Mouse (Mus musculus) embryonic facial prominence, embryonic 14.5 days (tissue): Measurements from ENCODE around the gene Higd1a. TPM values are rescaled to one million over a fixed set of nuclear protein-coding genes. Genes with fewer than 3 reads are reported as not detected.
A peak's percentile ranks its signal among the peaks of the same experiment; 100 is the strongest.

Experiments used
- ATAC-seq: fragments of 200-750 bp; cut with Nextera tagmentation; 2 replicates; pipeline ENCODE4 v1.8.0; 2017; ENCODE audit warnings: low read depth, moderate number of reproducible peaks, moderate TSS enrichment
- DNase-seq: peaks from one replicate; pipeline ENCODE4 v3.0.0-alpha.2; 2015; ENCODE audit warnings: low spot score
- H3K27ac ChIP-seq: fragments of 300-500 bp; sonication (generic); replicated peaks from 2 replicates; pipeline ENCODE4 v1.5.1; 2014; ENCODE audit warnings: low read depth, mild to moderate bottlenecking, low read length, moderate library complexity
- H3K27me3 ChIP-seq: fragments of 300-500 bp; sonication (generic); replicated peaks from 2 replicates; pipeline ENCODE4 v1.6.1; 2014; ENCODE audit warnings: low read length; ENCODE audit not compliant: control insufficient read depth, insufficient read depth
- H3K36me3 ChIP-seq: fragments of 300-500 bp; sonication (generic); 2 replicates; pipeline ENCODE4 v1.6.1; 2014; ENCODE audit warnings: low read length, mixed read lengths; ENCODE audit not compliant: control insufficient read depth, insufficient read depth
- H3K4me1 ChIP-seq: fragments of 300-500 bp; sonication (generic); 2 replicates; pipeline ENCODE4 v1.6.1; 2014; ENCODE audit warnings: antibody characterized with exemption, low read length; ENCODE audit not compliant: control insufficient read depth, insufficient read depth
- H3K4me2 ChIP-seq: fragments of 300-500 bp; sonication (generic); 2 replicates; pipeline ENCODE4 v1.6.1; 2014; ENCODE audit warnings: low read depth, mild to moderate bottlenecking, low read length, moderate library complexity, mixed read lengths
- H3K4me3 ChIP-seq: fragments of 300-500 bp; sonication (generic); 2 replicates; pipeline ENCODE4 v1.5.1; 2014; ENCODE audit warnings: low read depth, mild to moderate bottlenecking, low read length
- H3K9ac ChIP-seq: fragments of 300-500 bp; sonication (generic); 2 replicates; pipeline ENCODE4 v1.6.1; 2014; ENCODE audit warnings: low read depth, mild to moderate bottlenecking, low read length, moderate library complexity, mixed read lengths
- H3K9me3 ChIP-seq: fragments of 300-500 bp; sonication (generic); 2 replicates; pipeline ENCODE4 v1.6.1; 2016; ENCODE audit warnings: low read length; ENCODE audit not compliant: control insufficient read depth
- WGBS: fragments of 180-500 bp; shearing (Covaris S2); extraction: QIAGEN DNeasy Blood & Tissue Kit; methylation state at CpG from one replicate; pipeline ENCODE4 v1.1.7; 2014; 5-methylcytosine and 5-hydroxymethylcytosine counted together
- polyA plus RNA-seq: library from polyadenylated mRNA; unstranded; fragments of >200 nt; fragmentation: Nextera tagmentation; extraction: Ambion mirVana; gene quantifications from 2 replicates; pipeline ENCODE4 v1.2.1, GENCODE M21; 2014

Higd1a gene
- polyA plus RNA-seq, 1 experiment from 2014 or later = 192 TPM

DNA sequence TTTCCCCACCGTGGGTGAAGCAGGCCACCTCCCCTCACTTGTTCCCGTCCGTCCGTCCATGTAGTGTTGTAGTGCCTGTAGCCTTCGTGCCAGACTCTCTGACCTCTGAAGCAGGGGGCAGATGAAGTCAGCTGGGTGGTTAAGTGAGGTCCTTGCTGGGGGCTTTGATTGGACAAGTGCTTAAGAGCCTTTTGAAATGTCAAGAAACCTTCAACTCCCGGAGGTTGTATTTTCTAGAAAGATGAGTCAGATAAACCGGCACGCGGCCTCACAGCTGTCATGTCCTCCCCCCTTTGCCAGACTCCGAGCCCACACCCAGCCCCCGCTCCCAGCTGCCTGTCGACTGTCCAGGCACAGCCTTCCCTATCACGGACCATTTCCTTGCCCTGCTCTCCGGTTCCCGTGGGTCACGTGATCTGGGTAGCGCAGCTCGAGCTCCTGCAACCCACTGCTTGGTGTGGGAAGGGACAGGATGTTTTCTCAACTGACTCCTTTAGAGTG, 32.3 kb upstream of the Higd1a start:
- Histone ChIP-seq H3K4me3 (no peak overlapping the region), H3K4me1 (peaks cover 6% of the 10 kb centered on the region), H3K9ac (no peak overlapping the region), H3K27ac (no peak overlapping the region), H3K4me2 (peak overlapping the region; percentile 42), H3K27me3 (no peaks in the 10 kb centered on the region), H3K9me3 (no peaks in the 10 kb centered on the region), H3K36me3 (no peaks in the 10 kb centered on the region)
- WGBS = 22% methylated on average over 18 of the region's 18 CpGs
- ATAC-seq (peak; percentile 74; the same call in 1 of the 2 replicates), DNase-seq (peak; percentile 60)

DNA sequence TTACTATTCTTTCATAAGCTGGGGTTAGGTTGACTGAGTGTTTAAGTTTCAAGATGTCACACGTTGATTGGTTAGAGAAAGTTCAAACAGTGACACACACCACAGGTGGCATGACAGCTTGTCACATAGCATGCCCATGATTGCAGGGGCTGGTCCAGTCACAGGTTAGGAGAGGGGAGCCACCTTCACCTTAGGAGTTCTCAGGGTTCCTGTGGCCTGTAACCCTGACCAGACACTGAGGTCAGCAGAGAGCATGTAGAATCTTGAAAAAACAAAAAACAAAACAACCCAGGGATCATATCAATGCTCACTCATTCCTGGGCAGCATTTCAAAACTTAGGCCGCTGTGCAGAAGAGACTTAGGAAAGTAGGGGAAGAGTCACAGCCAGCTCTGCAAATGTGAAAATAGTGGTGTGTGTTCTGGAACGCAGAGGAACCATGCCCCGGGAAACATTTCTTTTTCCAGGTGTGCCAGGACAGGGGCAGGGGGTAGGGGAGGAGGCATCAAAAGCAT, 31.8 kb upstream of the Higd1a start:
- Histone ChIP-seq H3K27me3 (no peaks in the 10 kb centered on the region), H3K9ac (no peak overlapping the region), H3K4me1 (peaks cover 6% of the 10 kb centered on the region), H3K27ac (no peak overlapping the region), H3K36me3 (no peaks in the 10 kb centered on the region), H3K4me2 (peak overlapping the region; percentile 42; the same call in 1 of the 2 replicates), H3K9me3 (no peaks in the 10 kb centered on the region), H3K4me3 (no peak overlapping the region)
- DNase-seq (no peak), ATAC-seq (no peak)
- 57% methylated on average over 4 of the region's 4 CpGs for WGBS

DNA sequence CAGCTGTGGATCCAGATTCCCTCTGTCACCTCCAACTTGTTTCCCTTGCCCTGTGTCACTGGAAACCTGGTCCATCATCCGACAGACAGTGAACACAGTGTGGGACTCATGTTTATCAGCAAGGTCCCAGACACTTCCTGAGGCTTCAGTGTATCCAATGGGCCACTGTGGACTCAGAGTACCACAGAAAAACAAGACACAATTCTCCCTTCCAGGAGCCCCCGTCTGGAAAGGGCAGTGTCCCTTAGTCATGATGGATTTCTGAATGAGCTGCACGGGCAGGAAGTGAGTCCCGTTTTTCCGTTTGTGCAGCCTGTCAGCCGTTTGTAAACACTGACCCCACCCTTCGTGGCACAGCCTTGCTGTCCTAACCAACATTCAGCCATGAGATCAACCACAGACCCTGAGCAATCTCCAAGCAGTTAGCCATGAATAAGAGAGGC, 23.9 kb upstream of the Higd1a start:
- Histone ChIP-seq H3K4me2 (no peak overlapping the region), H3K4me3 (no peak overlapping the region), H3K27me3 (no peaks in the 10 kb centered on the region), H3K9me3 (no peaks in the 10 kb centered on the region), H3K9ac (no peak overlapping the region), H3K27ac (no peak overlapping the region), H3K36me3 (no peaks in the 10 kb centered on the region), H3K4me1 (peaks cover 3% of the 10 kb centered on the region; the same call in 1 of the 2 replicates)
- DNase-seq = no peak
- no peak for ATAC-seq
- WGBS = 55% methylated on average over 7 of the region's 7 CpGs

DNA sequence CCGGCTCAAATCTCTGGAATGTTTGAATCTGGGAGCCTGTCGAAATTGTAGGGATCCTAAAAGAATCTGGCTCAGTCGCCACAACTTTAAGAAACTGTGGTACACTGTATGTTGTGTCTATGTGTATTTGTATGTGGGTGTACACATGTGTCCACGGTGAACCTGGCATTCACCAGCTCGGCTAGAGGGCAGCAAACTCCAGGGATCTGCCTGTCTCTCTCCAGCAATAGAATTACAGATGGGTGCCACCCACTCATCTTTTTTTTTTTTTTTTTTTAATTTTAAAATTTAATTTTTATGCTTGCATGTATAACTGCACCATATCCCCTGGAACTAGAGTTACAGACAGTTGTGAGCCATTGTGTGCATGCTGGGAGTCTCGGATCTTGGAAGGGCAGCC, 23.1 kb upstream of the Higd1a start:
- 60% methylated on average over 6 of the region's 6 CpGs for WGBS
- no peak overlapping the region for H3K4me3 ChIP-seq
- no peak for ATAC-seq
- H3K27me3 ChIP-seq = no peaks in the 10 kb centered on the region
- no peak overlapping the region for H3K4me2 ChIP-seq
- no peak for DNase-seq
- no peak overlapping the region for H3K27ac ChIP-seq
- no peaks in the 10 kb centered on the region for H3K36me3 ChIP-seq
- no peaks in the 10 kb centered on the region for H3K9me3 ChIP-seq
- no peak overlapping the region for H3K9ac ChIP-seq
- peaks cover 3% of the 10 kb centered on the region; the same call in 1 of the 2 replicates for H3K4me1 ChIP-seq

DNA sequence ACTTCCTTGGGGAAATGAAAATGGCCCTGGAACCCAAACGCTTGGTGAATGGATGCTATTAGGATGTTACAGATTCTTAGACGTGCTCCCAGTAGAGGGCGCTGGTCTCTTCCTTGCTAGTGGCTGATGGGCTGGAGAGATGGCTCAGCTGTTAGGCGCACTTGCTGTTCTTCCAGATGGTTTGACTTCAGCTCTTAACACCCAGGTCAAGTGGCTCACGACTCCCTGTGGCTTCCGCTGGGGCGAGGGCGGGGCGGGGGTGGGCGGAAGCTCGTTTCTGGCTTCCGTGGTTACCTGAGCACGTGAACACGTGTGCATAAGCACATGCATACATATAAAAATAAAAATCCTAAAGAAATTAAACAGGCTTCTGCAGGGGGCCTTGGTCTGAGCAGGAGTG, 22.7 kb upstream of the Higd1a start:
- Histone ChIP-seq H3K9me3 (no peaks in the 10 kb centered on the region), H3K27ac (no peak overlapping the region), H3K27me3 (no peaks in the 10 kb centered on the region), H3K36me3 (no peaks in the 10 kb centered on the region), H3K4me1 (peaks cover 3% of the 10 kb centered on the region; the same call in 1 of the 2 replicates), H3K4me2 (peak overlapping the region; percentile 34; the same call in 1 of the 2 replicates), H3K4me3 (no peak overlapping the region), H3K9ac (no peak overlapping the region)
- 22% methylated on average over 14 of the region's 14 CpGs for WGBS
- ATAC-seq = no peak
- DNase-seq = peak; percentile 81

- Histone ChIP-seq H3K4me3 (no peak overlapping the region), H3K27me3 (no peaks in the 10 kb centered on the region), H3K27ac (no peak overlapping the region), H3K9ac (no peak overlapping the region), H3K36me3 (no peaks in the 10 kb centered on the region), H3K4me2 (no peak overlapping the region), H3K4me1 (peaks cover 3% of the 10 kb centered on the region; the same call in 1 of the 2 replicates), H3K9me3 (no peaks in the 10 kb centered on the region)
- ATAC-seq (0 out of 2 replicates have a peak, but pooled peaks have one; percentile 44), DNase-seq (peak; percentile 61)
- 11% methylated on average over 3 of the region's 3 CpGs for WGBS
Observed at GRCm38 (mm10) chr9:121877052-121877740, 19.0 kb upstream of the Higd1a start.

GRCm38 (mm10) chr9:121873578-121873977, 15.4 kb upstream of the Higd1a start:
- H3K9me3 ChIP-seq = no peaks in the 10 kb centered on the region
- DNase-seq (no peak), ATAC-seq (no peak)
- no peaks in the 10 kb centered on the region for H3K4me1 ChIP-seq
- H3K27ac ChIP-seq = no peak overlapping the region
- H3K4me3 ChIP-seq = no peak overlapping the region
- no peaks in the 10 kb centered on the region for H3K27me3 ChIP-seq
- no peak overlapping the region for H3K9ac ChIP-seq
- no peaks in the 10 kb centered on the region for H3K36me3 ChIP-seq
- H3K4me2 ChIP-seq = no peak overlapping the region

DNA sequence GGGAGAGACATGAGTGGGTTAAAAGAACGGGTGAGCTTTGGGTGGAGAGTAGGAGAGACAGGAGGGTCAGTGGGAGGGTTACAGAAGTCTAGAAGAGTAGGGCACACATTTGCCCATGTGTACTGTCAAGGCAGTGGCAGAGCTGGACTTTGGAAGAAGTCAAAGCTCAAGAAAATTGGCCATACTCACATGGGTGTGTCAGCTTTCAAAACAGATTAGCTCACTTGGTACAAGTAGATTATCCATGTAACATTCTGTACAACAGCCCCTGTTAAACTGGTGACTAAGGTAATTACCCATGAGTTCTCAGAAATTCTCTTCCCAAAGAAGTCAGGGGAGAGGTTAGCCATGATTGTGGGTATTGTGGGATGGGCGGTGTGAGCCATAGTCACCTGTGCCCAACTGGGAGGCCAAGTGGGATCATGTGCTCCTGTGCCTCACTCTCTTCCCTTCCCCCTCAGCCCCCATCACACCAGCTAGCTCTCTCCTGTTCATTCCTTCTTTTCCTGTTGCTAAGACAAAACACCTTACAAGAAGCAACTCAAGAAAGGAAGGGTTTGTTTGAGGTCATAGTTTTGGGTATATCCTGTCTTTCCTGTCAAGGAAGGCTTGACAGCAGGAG, 14.0 kb upstream of the Higd1a start:
- Histone ChIP-seq H3K9ac (no peak overlapping the region), H3K4me2 (no peak overlapping the region), H3K36me3 (no peaks in the 10 kb centered on the region), H3K4me1 (no peaks in the 10 kb centered on the region), H3K9me3 (no peaks in the 10 kb centered on the region), H3K4me3 (no peak overlapping the region), H3K27me3 (no peaks in the 10 kb centered on the region), H3K27ac (no peak overlapping the region)
- no peak for DNase-seq
- no peak for ATAC-seq
- WGBS = 83% methylated on average over 2 of the region's 2 CpGs
